ENCODE assay signal across 31 mouse cellular contexts in genomic region chr5:45421881-45422844, GRCm38 (mm10). TPM values are rescaled to one million over a fixed set of nuclear protein-coding genes. Genes with fewer than 3 reads are reported as not detected.
A peak's percentile ranks its signal among the peaks of the same experiment; 100 is the strongest.
DNase-seq lines count a peak whose midpoint lies in the region; ATAC-seq and TF ChIP-seq lines count a peak whose summit lies in the region.
"Had no signal": no experiment of that assay in that cellular context is flagged by ENCODE, and none has a peak within 500 bp of the region (broad histone marks: within the 10 kb centered on the region; RNA-seq: fewer than 3 reads in every experiment).

No protein-coding gene starts in this region.

- 34% methylated on average over 12 of the region's 12 CpGs for WGBS in lung, embryonic 14.5 days
- 82% methylated on average over 12 of the region's 12 CpGs for WGBS in forebrain, embryonic 16.5 days

- TF ChIP-seq CTCF in lung, embryonic 14.5 days (IDR thresholded peaks at IDR 0.05; ENCODE audit: low read depth) = no peak
- no peak for TF ChIP-seq CTCF in layer of hippocampus, adult 2 months (conservative IDR thresholded peaks at IDR 0.05)

- peak; percentile 23 for DNase-seq in lung, embryonic 14.5 days
- no peak for DNase-seq in lung, postnatal 14 days
- peak; percentile 70 for DNase-seq in MEL-GATA-1-ER (ENCODE audit: extremely low read depth, low read depth)
- DNase-seq in embryo, embryonic 11 days = peak; percentile 36
- no peak for DNase-seq in layer of hippocampus, adult 2 months (ENCODE audit: low spot score in 2 of 2)
- DNase-seq: adrenal gland, postnatal 25 days; cerebellum, adult 9-10 months; gastrocnemius, postnatal 25 days; heart, adult 2 months; heart, postnatal 14 days; kidney, adult 9 months; kidney, postnatal 14 days; liver, postnatal 0 days; midbrain, embryonic 14.5 days; right cerebral cortex, postnatal 14 days; thymus, adult 2 months had no signal

- no peak overlapping the region for H3K9ac ChIP-seq in lung, embryonic 14.5 days
- H3K9ac ChIP-seq in forebrain, embryonic 16.5 days (replicated peaks; ENCODE audit: low read depth, low read length) = no peak overlapping the region
- H3K9ac ChIP-seq: embryonic facial prominence, embryonic 15.5 days; forebrain, embryonic 15.5 days; heart, embryonic 13.5 days; hindbrain, embryonic 13.5 days; intestine, embryonic 15.5 days; limb, embryonic 12.5 days; liver, postnatal 0 days; neural tube, embryonic 12.5 days had no signal

- no peak overlapping the region for H3K4me2 ChIP-seq in lung, embryonic 14.5 days
- H3K4me2 ChIP-seq in forebrain, embryonic 16.5 days (ENCODE audit: low read length) = no peak overlapping the region
- H3K4me2 ChIP-seq: embryonic facial prominence, embryonic 15.5 days; forebrain, embryonic 15.5 days; heart, embryonic 13.5 days; hindbrain, embryonic 13.5 days; intestine, embryonic 15.5 days; limb, embryonic 12.5 days; liver, embryonic 11.5 days; neural tube, embryonic 12.5 days had no signal

- H3K9me3 ChIP-seq in lung, embryonic 14.5 days (ENCODE audit: low read depth, low read length) = no peaks in the 10 kb centered on the region
- no peaks in the 10 kb centered on the region for H3K9me3 ChIP-seq in forebrain, embryonic 16.5 days (ENCODE audit: control insufficient read depth, low read length)
- H3K9me3 ChIP-seq: embryonic facial prominence, embryonic 15.5 days; forebrain, embryonic 15.5 days; G1E; heart, embryonic 13.5 days; hindbrain, embryonic 13.5 days; intestine, embryonic 15.5 days; limb, embryonic 12.5 days; neural tube, embryonic 12.5 days had no signal

- H3K36me3 ChIP-seq in lung, embryonic 14.5 days (ENCODE audit: insufficient read depth) = no peaks in the 10 kb centered on the region
- no peaks in the 10 kb centered on the region for H3K36me3 ChIP-seq in forebrain, embryonic 16.5 days (ENCODE audit: control insufficient read depth, insufficient read depth)
- H3K36me3 ChIP-seq: embryonic facial prominence, embryonic 15.5 days; forebrain, embryonic 15.5 days; G1E; heart, embryonic 13.5 days; hindbrain, embryonic 13.5 days; intestine, embryonic 15.5 days; limb, embryonic 12.5 days; neural tube, embryonic 12.5 days had no signal

- no peaks in the 10 kb centered on the region for H3K27me3 ChIP-seq in lung, embryonic 14.5 days (ENCODE audit: insufficient read depth, low read length)
- no peaks in the 10 kb centered on the region for H3K27me3 ChIP-seq in forebrain, embryonic 16.5 days (replicated peaks; ENCODE audit: control insufficient read depth, insufficient read depth, low read length)
- H3K27me3 ChIP-seq: CH12.LX; embryonic facial prominence, embryonic 15.5 days; forebrain, embryonic 15.5 days; heart, embryonic 13.5 days; hindbrain, embryonic 13.5 days; intestine, embryonic 15.5 days; limb, embryonic 12.5 days; neural tube, embryonic 12.5 days had no signal

- no peaks in the 10 kb centered on the region for H3K4me1 ChIP-seq in lung, embryonic 14.5 days (ENCODE audit: insufficient read depth)
- H3K4me1 ChIP-seq in forebrain, embryonic 16.5 days (replicated peaks; ENCODE audit: control insufficient read depth, insufficient read depth, low read length) = no peaks in the 10 kb centered on the region
- H3K4me1 ChIP-seq: embryonic facial prominence, embryonic 15.5 days; forebrain, embryonic 15.5 days; hindbrain, embryonic 13.5 days; intestine, embryonic 15.5 days; neural tube, embryonic 12.5 days had no signal

- no peak overlapping the region for H3K4me3 ChIP-seq in lung, embryonic 14.5 days (ENCODE audit: low read depth, low read length)
- no peak overlapping the region for H3K4me3 ChIP-seq in forebrain, embryonic 16.5 days (replicated peaks; ENCODE audit: low read length)
- no peak overlapping the region for H3K4me3 ChIP-seq in layer of hippocampus, adult 2 months
- H3K4me3 ChIP-seq: embryonic facial prominence, embryonic 15.5 days; forebrain, embryonic 15.5 days; heart, adult 2 months; heart, embryonic 13.5 days; hindbrain, embryonic 13.5 days; intestine, embryonic 15.5 days; limb, embryonic 12.5 days; neural tube, embryonic 12.5 days had no signal

- ATAC-seq in lung, embryonic 14.5 days (ENCODE audit: insufficient read depth) = 0 out of 2 replicates have a peak, but pooled peaks have one; percentile 48
- ATAC-seq in megakaryocyte progenitor cell, adult 5-6 weeks (replicated peaks; ENCODE audit: poor library complexity) = peak; percentile 30
- ATAC-seq in forebrain, embryonic 16.5 days = no peak
- ATAC-seq: forebrain, embryonic 15.5 days; intestine, embryonic 15.5 days; liver, postnatal 0 days had no signal

- no peak overlapping the region for H3K27ac ChIP-seq in lung, embryonic 14.5 days (ENCODE audit: low read depth)
- H3K27ac ChIP-seq in forebrain, embryonic 16.5 days (ENCODE audit: low read length) = no peak overlapping the region
- no peak overlapping the region for H3K27ac ChIP-seq in layer of hippocampus, adult 2 months
- H3K27ac ChIP-seq: embryonic facial prominence, embryonic 15.5 days; forebrain, embryonic 15.5 days; heart, adult 2 months; heart, embryonic 13.5 days; hindbrain, embryonic 13.5 days; intestine, embryonic 15.5 days; limb, embryonic 12.5 days; macrophage; neural tube, embryonic 12.5 days; stomach, postnatal 0 days had no signal

RNA-seq across cellular contexts. Expression of gene Qdpr, which starts 27.9 kb away (rescaled TPM):
- 117 and 122 TPM in 2 replicates for polyA plus RNA-seq in lung, embryonic 14.5 days (2014; fragmentation: Nextera tagmentation; extraction: Ambion mirVana)
- 121 and 133 TPM in 2 replicates for total RNA-seq in megakaryocyte progenitor cell, adult 5-6 weeks (2015)
- 39.5 and 52.2 TPM in 2 replicates for total RNA-seq in megakaryocyte progenitor cell, adult 5-6 weeks (2017)
- 107 and 108 TPM in 2 replicates for polyA plus RNA-seq in forebrain, embryonic 16.5 days (2015; fragmentation: Nextera tagmentation; extraction: Ambion mirVana)
- total RNA-seq in layer of hippocampus, adult 2 months (2021) = 100 to 1,000 TPM; 167 to 169 TPM

RNA-seq across cellular contexts. Expression of gene Clrn2, which starts 31.4 kb away (rescaled TPM):
- polyA plus RNA-seq in lung, embryonic 14.5 days (2014; fragmentation: Nextera tagmentation; extraction: Ambion mirVana) = not detected in 2 replicates
- not detected in 2 replicates for total RNA-seq in megakaryocyte progenitor cell, adult 5-6 weeks (2015)
- not detected in 2 replicates for total RNA-seq in megakaryocyte progenitor cell, adult 5-6 weeks (2017)
- polyA plus RNA-seq in forebrain, embryonic 16.5 days (2015; fragmentation: Nextera tagmentation; extraction: Ambion mirVana) = not detected in 2 replicates
- total RNA-seq in layer of hippocampus, adult 2 months (2021) = under 1 TPM; 0.39 to 0.54 TPM
- total RNA-seq: adrenal gland, postnatal 25 days; CH12.LX; common myeloid progenitor, adult 5-6 weeks; gastrocnemius, postnatal 25 days; heart, adult 2 months; heart, postnatal 14 days had no signal
- polyA plus RNA-seq: G1E; heart, adult 2 months; heart, embryonic 13.5 days; intestine, embryonic 15.5 days; liver, embryonic 11.5 days; liver, postnatal 0 days; macrophage; midbrain, embryonic 14.5 days; neural tube, embryonic 12.5 days; stomach, postnatal 0 days; thymus, adult 2 months had no signal

Comparison
In these comparisons a context has a peak if more than half of its experiments do, and no peak if none do; other contexts are left out.
1. DNase-seq: peak in lung, embryonic 14.5 days (single experiment), MEL-GATA-1-ER (single experiment) and embryo, embryonic 11 days (single experiment); none in lung, postnatal 14 days (single experiment) and layer of hippocampus, adult 2 months (0 of 2).